Comparison of ENCODE assay signal across 27 mouse cellular contexts in genomic region chr2:115563436-115564093, GRCm38 (mm10). TPM values are rescaled to one million over a fixed set of nuclear protein-coding genes. Genes with fewer than 3 reads are reported as not detected.
A peak's percentile ranks its signal among the peaks of the same experiment; 100 is the strongest.
DNase-seq lines count a peak whose midpoint lies in the region; ATAC-seq and TF ChIP-seq lines count a peak whose summit lies in the region.
"Had no signal": no experiment of that assay in that cellular context is flagged by ENCODE, and none has a peak within 500 bp of the region (broad histone marks: within the 10 kb centered on the region; RNA-seq: fewer than 3 reads in every experiment).

No protein-coding gene starts in this region.

- peak overlapping the region; percentile 42; the same call in 1 of the 2 replicates for H3K27ac ChIP-seq in kidney, embryonic 14.5 days (ENCODE audit: low read depth, low read length)
- no peak overlapping the region for H3K27ac ChIP-seq in kidney, postnatal 0 days
- H3K27ac ChIP-seq in kidney, adult 2 months (ENCODE audit: insufficient read depth, low read depth, low read length) = no peak overlapping the region
- H3K27ac ChIP-seq: embryonic facial prominence, embryonic 10.5 days; embryonic facial prominence, embryonic 12.5 days; forebrain, embryonic 13.5 days; forebrain, embryonic 15.5 days had no signal

- H3K4me3 ChIP-seq in kidney, embryonic 14.5 days (ENCODE audit: low read length) = no peak overlapping the region
- H3K4me3 ChIP-seq in kidney, postnatal 0 days (replicated peaks; ENCODE audit: low read depth, low read length) = no peak overlapping the region
- H3K4me3 ChIP-seq in kidney, adult 2 months (ENCODE audit: insufficient read depth, low read depth, low read length) = no peak overlapping the region
- H3K4me3 ChIP-seq: embryonic facial prominence, embryonic 10.5 days; embryonic facial prominence, embryonic 12.5 days; forebrain, embryonic 13.5 days; forebrain, embryonic 15.5 days had no signal

- no peak for TF ChIP-seq POLR2A in kidney, adult 2 months (IDR thresholded peaks at IDR 0.05; ENCODE audit: low read depth, low read length)

- H3K36me3 ChIP-seq in kidney, embryonic 14.5 days (ENCODE audit: control insufficient read depth, insufficient read depth, low read length) = no peaks in the 10 kb centered on the region
- H3K36me3 ChIP-seq in kidney, postnatal 0 days (ENCODE audit: insufficient read depth, low read length) = no peaks in the 10 kb centered on the region
- no peaks in the 10 kb centered on the region for H3K36me3 ChIP-seq in kidney, adult 2 months (ENCODE audit: control insufficient read depth, insufficient read depth, low read length)
- H3K36me3 ChIP-seq: embryonic facial prominence, embryonic 10.5 days; embryonic facial prominence, embryonic 12.5 days; forebrain, embryonic 15.5 days; G1E had no signal

- DNase-seq in kidney, postnatal 10 days = no peak
- peak; percentile 77 for DNase-seq in kidney, postnatal 0 days (ENCODE audit: low spot score)
- no peak for DNase-seq in kidney, adult 2 months
- DNase-seq in MN1 (ENCODE audit: low spot score) (peak; percentile 56), liver (no peak)
- DNase-seq in brain, adult 2 months (ENCODE audit: low read depth, low spot score) = peak; percentile 53
- no peak for DNase-seq in cerebellum, postnatal 14 days
- DNase-seq: adrenal gland, adult 8-10 months; adrenal gland, postnatal 14 days; adrenal gland, postnatal 36 days; B cell, adult 2 months; cerebellum, adult 11 months; cerebellum, adult 18-20 months; cerebellum, adult 8-10 months; cerebellum, adult 9-11 months; cerebellum, postnatal 25 days; forebrain, postnatal 0 days had no signal

- no peak for TF ChIP-seq CTCF in kidney, postnatal 0 days (IDR thresholded peaks at IDR 0.05; ENCODE audit: low read depth)
- no peak for TF ChIP-seq CTCF in kidney, adult 2 months (conservative IDR thresholded peaks at IDR 0.05; ENCODE audit: insufficient read depth, insufficient read length, low read depth, low read length)

- H3K27me3 ChIP-seq in kidney, embryonic 14.5 days (ENCODE audit: control insufficient read depth, insufficient read depth, low read length) = no peaks in the 10 kb centered on the region
- H3K27me3 ChIP-seq in kidney, postnatal 0 days (ENCODE audit: insufficient read depth, low read length) = no peaks in the 10 kb centered on the region
- no peaks in the 10 kb centered on the region for H3K27me3 ChIP-seq in kidney, adult 2 months (replicated peaks; ENCODE audit: control insufficient read depth, insufficient read depth, low read length)
- H3K27me3 ChIP-seq: CH12.LX; embryonic facial prominence, embryonic 12.5 days; forebrain, embryonic 13.5 days; forebrain, embryonic 15.5 days; Patski had no signal

- H3K4me2 ChIP-seq in kidney, embryonic 14.5 days (replicated peaks; ENCODE audit: low read depth, low read length) = no peak overlapping the region
- H3K4me2 ChIP-seq in kidney, postnatal 0 days (ENCODE audit: low read length) = no peak overlapping the region
- H3K4me2 ChIP-seq: embryonic facial prominence, embryonic 12.5 days; forebrain, embryonic 13.5 days; forebrain, embryonic 15.5 days had no signal

- 55% methylated on average over 6 of the region's 6 CpGs for WGBS in kidney, embryonic 14.5 days
- 44% methylated on average over 6 of the region's 6 CpGs for WGBS in kidney, postnatal 0 days
- WGBS in kidney, adult 2 months = 62% methylated on average over 6 of the region's 6 CpGs

- peak; percentile 46; the same call in 1 of the 2 replicates for ATAC-seq in kidney, embryonic 14.5 days (ENCODE audit: low FRiP score, low TSS enrichment)
- no peak for ATAC-seq in kidney, postnatal 0 days (replicated peaks; ENCODE audit: low FRiP score, low read depth)
- ATAC-seq: activated CD4-positive, CD25-positive, alpha-beta regulatory T cell, adult 4 months; CD4-positive, CD25-positive, alpha-beta regulatory T cell, adult 4 months; forebrain, embryonic 13.5 days; forebrain, embryonic 15.5 days; forebrain, postnatal 0 days; Patski had no signal

- H3K9ac ChIP-seq in kidney, embryonic 14.5 days (ENCODE audit: low read depth, low read length) = no peak overlapping the region
- H3K9ac ChIP-seq in kidney, postnatal 0 days (ENCODE audit: low read depth, low read length) = no peak overlapping the region
- H3K9ac ChIP-seq: embryonic facial prominence, embryonic 12.5 days; forebrain, embryonic 13.5 days; forebrain, embryonic 15.5 days; forebrain, postnatal 0 days had no signal

- H3K9me3 ChIP-seq in kidney, embryonic 14.5 days (ENCODE audit: control insufficient read depth, low read length) = no peaks in the 10 kb centered on the region
- no peaks in the 10 kb centered on the region; the same call in 1 of the 2 replicates for H3K9me3 ChIP-seq in kidney, postnatal 0 days (replicated peaks; ENCODE audit: low read length)
- H3K9me3 ChIP-seq: embryonic facial prominence, embryonic 10.5 days; embryonic facial prominence, embryonic 12.5 days; forebrain, embryonic 13.5 days; forebrain, embryonic 15.5 days; G1E had no signal

- no peaks in the 10 kb centered on the region for H3K4me1 ChIP-seq in kidney, embryonic 14.5 days (ENCODE audit: control insufficient read depth, insufficient read depth, low read length)
- H3K4me1 ChIP-seq in kidney, postnatal 0 days (replicated peaks; ENCODE audit: insufficient read depth, low read length) = no peaks in the 10 kb centered on the region
- H3K4me1 ChIP-seq in kidney, adult 2 months (ENCODE audit: control insufficient read depth, insufficient read depth, low read length) = no peaks in the 10 kb centered on the region
- H3K4me1 ChIP-seq: embryonic facial prominence, embryonic 10.5 days; embryonic facial prominence, embryonic 12.5 days; forebrain, embryonic 13.5 days; forebrain, embryonic 15.5 days had no signal

RNA-seq across cellular contexts. Expression of gene BC052040, which starts 18.0 kb away (rescaled TPM):
- polyA plus RNA-seq in kidney, embryonic 14.5 days (2014; fragmentation: Nextera tagmentation; extraction: Ambion mirVana) = 11.3 and 16.2 TPM in 2 replicates
- 8.2 and 8.8 TPM in 2 replicates for polyA plus RNA-seq in kidney, postnatal 0 days (2015; fragmentation: Nextera tagmentation; extraction: Ambion mirVana)
- polyA plus RNA-seq in kidney, adult 2 months (2012; rRNA removed) = 2.5 and 2.8 TPM in 2 replicates

Comparison
In these comparisons a context has a peak if more than half of its experiments do, and no peak if none do; other contexts are left out.
1. DNase-seq: peak in kidney, postnatal 0 days (single experiment), MN1 (single experiment) and brain, adult 2 months (single experiment); none in kidney, postnatal 10 days (single experiment), kidney, adult 2 months (single experiment), liver (single experiment) and cerebellum, postnatal 14 days (0 of 2).